Mouse (Mus musculus) NIH3T3 (cell line): ENCODE measurements around the gene Nagpa.
"Not testable (repeated sequence)": the region's sequence is repeated elsewhere in the genome, so short reads cannot be mapped to it uniquely, and the experiment has no call there.

Experiments
- DNase-seq: peaks from one replicate; pipeline ENCODE4 v3.0.0-alpha.2; 2012; ENCODE audit warnings: low read depth

Gene Nagpa

DNA sequence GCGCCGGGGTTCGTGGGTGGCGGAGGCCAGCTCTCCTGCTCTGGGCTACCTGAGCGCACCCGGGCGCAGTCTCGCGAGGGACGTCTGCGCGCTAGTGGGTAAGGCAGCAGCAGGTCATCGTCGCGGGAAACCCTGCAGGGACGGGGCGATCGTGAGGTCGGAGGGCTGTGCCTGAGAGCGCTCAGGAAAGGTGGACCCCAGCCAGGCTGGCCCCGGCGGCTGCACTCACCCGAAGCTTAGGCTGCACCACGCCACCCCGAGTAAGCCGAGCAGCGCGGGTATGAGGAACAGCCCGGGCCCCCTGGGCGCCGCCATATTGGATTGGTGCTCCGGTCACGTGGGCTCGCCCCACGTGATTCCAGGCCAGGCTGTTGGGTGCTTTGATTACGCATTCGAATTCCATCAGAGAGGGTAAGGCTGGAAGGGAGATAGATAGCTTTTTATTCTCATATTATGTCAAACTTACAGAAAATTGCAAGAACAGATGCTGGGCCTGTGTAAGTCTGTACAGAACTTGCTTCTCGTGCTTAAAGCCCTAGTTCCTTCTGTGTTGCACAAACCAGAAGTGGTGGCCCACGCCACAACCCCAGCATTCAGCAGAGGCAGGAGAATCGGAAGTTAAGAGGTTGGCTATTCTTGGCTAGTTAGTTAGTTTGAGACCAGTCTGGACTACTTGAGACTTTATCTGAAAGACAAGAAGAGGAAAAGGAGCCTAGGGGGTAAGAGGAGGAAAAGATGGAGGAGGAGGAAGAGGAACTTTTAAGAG, at the start of gene Nagpa:
Gene Nagpa, minus strand, starts transcription at position 345 of the 766 bp plus-strand sequence.
- peak; percentile 98 for DNase-seq

DNA sequence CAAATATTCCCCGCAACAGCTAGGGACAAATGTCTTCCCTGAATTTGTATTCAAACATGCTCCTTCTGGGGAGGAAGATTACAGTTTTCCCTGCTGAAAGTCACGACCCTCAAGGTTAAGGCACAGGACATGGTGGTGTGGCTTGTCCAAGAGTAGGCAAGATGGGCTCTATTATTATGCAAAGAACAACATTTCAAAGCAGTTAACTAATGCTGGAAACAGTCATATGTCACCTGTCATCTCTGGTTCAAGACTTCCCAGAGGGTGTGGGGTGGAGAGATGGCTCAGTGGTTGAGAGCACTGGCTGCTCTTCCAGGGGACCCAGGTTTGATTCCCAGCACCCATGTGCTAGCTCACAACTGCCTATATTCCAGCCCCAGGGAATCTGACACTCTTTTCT, 48.4 kb upstream of the Nagpa start:
- DNase-seq, result no peak

DNA sequence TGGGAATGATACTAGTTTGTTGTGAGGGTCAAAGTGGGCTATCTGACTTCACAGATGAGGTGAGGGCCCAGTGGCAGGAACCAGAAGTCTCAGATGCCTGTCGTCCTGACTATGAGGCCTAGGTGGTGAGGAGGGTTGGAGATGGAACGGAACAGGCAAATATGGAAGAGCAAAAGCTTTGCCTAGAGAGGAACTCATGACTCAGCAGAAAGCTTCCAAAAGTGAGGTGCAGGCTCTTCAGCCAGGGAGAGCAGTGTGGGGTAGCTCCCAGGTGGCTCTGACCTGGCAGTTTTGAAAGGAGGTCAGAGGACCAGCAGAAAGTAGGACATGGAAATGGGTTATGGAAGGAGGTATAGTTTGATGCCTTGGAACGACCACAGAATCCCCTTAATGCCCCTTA, 47.1 kb upstream of the Nagpa start:
- DNase-seq, result no peak

DNA sequence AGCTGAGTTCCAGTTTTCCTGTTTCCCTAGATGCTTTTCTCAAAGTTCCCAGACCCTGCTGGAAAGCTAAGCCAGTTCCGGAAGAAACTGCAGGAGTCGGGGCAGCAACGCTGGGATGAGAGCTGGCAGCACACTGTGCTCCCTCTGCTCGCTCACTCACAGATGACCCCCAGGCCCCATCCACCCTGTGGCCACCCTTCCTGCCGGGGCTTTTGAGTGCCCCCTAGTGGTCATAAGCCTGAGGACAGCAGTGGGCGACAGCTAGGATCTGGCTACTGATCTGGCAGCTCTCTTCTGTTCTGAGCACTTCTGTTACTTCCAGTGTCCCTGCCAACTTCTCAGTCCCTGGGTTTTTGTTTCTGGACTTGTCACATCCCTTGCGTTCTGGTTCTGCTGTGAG, 40.6 kb upstream of the Nagpa start:
- peak; percentile 74 for DNase-seq

DNA sequence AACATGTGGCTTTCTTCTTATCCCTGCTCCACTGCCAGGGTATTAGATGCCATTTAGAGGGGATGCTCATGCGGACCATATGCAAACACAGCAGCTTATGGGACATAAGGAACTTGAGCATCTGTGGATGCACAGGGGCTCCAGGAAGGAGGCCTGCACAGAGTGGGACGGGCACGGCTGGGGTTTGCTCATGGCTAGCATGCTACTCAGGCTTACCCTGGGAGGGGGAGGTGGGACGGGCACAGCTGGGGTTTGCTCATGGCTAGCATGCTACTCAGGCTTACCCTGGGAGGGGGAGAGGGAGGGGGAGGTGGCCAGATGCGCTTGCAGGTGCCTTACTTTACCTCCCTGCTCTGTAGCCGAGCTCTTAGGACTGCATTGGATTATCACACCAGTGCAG, 39.1 kb upstream of the Nagpa start:
- DNase-seq, result no peak

DNA sequence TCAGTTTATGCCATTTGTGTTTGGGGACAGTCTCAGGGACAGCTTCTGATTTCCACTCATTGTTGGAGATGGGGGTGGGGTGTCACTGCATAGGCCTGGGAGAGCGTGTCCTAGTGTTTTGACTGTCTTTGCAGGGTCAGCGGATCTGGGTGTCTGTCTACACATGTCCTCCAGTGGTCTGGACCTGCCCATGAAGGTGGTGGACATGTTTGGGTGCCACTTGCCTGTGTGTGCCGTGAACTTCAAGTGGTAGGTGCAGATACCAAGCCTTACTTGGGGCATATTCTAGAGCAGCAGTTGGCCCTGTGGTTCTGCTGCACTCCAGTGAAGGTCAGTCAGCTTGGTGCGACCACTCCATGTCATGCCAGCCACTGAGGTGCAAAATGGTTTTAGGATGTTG, 38.5 kb upstream of the Nagpa start:
- no peak for DNase-seq

DNA sequence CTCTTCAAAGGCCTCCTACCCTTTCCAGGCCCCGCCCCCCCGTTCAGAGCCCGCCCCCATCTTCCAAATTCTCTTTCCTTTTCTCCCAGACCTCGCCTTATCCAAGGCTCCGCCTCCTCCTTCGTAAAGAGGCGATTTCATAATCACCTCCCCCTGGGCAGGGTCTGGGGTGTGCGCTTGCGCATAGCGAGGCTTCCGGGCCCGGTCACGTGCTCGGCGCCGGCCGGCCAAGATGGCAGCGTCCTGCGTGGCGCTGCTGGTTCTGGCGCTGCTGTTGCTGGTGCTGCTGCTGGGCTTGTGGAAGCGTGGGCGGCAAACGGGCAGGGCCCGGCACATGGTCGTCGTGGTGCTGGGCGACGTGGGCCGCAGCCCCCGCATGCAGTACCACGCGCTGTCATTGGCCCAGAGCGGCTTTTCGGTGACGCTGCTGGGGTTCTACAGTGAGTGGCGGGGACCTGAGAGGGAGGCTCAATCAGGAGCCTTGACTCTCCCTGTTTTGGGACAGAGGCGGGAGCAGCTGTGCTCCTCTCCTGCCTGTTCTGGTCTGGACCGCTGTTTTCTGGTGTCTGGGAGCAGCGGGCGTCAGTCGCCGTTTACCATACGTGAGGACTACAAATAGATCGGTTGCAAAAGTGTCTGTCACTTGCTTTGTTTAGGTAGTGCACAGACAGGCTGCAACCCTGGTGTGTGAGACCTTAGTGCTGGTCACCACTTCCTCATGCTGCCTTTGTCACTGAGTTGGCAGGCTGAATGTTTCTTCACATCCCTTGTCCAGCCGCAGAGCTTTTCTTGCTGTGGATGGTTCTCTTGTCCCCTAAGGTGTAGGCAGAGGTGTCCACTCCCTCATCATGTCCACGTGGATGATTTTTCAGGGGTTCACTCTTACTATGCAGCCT, 29.9 kb upstream of the Nagpa start, which contains the start of gene Alg1:
Gene Alg1, plus strand, starts transcription at position 204 of the 896 bp plus-strand sequence.
- peak; percentile 99 for DNase-seq

DNA sequence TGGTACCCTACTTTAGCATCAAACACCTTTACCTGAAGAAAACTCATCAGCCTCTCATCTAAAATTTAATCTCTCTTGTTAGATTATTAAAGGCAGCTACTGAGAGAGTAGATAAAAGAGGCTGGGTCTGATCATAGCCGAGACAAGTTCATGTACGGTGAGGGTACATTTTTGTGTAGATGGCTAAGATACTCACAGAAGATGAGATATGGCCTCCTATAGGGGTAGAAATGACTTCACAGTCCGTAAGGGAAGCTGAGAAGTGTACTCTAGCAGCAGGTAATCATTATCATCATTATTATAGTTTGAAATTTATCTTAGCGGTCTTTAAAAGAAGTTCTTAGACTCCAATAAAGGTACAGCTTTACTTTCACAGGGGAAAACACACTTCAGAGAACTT, 29.2 kb upstream of the Nagpa start:
- DNase-seq, result no peak

DNA sequence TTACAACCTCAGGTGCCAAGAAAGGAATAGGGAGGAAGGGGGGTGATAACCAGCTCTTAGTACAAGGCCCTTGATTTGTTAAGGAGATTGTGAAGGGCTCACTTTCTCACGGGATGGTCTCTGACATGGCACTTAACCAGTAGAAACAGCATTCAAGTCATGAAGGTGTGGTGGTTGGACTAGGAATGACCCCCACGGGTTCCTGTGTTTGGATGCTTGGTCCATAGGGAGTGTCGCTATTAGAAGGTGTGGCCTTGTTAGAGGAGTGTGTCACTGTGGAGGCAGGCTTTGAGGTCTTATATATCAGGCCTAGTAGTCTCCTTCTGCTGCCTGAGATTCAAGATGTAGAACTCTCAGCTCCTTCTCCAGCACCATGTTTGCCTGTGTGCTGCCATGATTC, 24.3 kb upstream of the Nagpa start:
- not testable (repeated sequence) for DNase-seq

DNA sequence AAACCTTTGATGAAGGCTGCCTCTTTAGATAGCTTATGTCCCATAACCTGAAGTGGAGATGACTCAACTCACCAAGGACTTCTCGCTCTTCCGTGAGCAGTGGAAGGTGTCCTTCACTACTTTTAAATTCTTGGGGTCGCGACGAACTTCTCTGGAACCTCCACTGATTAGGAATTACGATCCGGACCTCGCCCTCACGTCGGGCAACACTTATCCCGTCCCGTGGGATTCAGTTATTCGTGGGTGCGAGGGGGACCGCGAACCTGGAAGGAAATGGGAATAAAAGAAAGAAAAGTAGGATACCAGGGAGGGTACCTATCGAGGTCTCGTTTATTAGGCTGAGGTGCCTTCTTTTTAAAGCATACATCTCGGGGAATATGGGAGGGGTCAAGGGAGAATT, 23.7 kb upstream of the Nagpa start:
- DNase-seq, result not testable (repeated sequence)

DNA sequence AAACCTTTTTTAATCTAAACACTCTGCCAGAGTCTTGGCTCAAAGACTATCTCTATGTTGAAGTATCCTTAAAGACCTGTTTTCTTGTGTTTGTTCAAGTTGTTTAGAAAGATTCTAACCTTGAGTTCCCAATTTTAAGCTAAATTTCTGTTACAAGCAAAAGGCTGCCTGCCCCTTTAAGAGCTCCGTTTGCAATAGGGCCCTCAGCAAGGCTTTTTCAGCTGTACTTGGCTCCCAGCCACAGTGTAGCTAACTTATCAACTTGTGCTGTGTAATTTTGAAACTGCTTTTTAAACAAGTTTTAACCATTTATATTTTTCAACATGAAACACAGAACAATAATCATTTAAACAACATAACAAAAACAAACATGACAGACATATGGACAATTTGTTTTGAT, 22.7 kb upstream of the Nagpa start:
- DNase-seq, result not testable (repeated sequence)

DNA sequence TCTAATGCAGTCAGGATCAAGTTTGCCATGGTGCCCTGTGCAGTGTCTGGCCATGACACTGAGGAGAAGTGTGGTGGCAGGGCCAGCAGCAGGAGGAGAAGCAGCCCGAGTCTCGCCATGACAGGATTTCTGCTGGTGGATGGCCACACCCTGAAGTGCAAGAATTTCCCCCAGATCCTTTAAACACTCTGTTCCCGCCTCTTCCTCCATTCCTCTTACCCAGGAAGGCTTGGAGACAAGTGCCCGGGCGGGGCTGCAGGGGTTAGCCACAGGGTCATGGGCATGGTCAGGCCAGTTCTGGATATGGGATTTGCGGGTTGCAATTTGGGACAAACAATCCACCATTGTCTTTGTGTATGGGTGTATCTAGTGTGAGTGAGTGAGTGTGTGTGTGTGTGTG, 18.3 kb upstream of the Nagpa start, which contains the start of gene AU021092:
Gene AU021092, minus strand, starts transcription at position 160 of the 400 bp plus-strand sequence.
- DNase-seq, result no peak

DNA sequence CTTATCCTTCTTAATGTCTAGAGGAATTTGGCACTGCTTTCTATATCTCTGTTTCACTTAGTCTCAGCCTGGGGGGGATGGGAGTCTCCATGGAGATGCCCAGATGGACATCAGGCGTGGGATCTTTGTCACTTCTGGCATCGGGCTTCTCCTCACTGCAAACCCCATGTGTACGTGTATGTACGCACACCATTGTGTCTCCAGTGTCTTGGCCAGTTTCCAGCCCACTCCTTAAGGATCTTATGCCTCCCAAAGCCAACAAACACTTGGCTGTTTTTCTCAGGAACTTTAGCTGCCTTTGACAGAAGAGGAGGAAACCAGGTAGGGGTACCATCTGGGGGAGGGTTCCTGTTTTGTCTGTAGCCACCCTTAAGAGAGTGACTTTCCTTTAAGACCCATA, 17.6 kb upstream of the Nagpa start:
- DNase-seq, result no peak

DNA sequence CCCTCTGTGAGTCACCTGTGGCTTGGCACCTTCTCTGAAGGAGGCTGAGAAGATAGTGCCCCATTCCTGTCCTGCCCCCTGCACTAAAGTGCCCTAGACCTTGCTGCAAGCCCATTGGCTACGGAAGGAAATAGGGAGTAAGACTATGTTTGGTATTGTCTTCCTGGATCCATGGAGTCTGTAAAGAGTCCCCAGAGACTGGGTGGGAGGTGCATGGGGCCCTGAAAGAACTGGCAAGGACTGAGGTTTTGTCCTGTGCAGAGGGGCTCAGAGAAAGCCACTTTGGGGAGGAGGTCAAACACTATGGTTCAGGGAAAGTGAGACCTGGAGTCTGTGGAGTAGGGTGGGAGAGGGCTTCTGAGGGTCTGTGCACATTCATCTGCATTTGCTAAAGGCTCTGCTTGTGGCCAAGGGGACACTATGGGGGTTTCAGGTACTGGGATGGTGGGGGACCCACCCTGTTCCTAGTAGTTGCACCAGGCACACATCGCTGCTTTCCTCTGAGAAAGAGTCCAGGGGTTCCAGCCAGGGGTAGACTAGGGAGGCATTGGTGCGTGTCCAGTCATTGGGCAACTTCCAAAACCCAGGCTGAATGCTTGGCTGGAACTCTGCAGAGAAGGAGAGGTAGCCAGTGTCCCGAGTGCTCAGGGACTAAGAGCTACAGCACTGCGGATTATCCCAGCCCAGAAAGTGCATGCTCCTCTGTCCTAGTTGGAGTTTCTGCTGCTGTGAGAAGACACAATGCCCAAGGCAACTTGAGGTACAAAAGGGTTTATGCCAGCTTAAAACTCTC, 13.7 kb upstream of the Nagpa start:
- DNase-seq, result peak; percentile 45

DNA sequence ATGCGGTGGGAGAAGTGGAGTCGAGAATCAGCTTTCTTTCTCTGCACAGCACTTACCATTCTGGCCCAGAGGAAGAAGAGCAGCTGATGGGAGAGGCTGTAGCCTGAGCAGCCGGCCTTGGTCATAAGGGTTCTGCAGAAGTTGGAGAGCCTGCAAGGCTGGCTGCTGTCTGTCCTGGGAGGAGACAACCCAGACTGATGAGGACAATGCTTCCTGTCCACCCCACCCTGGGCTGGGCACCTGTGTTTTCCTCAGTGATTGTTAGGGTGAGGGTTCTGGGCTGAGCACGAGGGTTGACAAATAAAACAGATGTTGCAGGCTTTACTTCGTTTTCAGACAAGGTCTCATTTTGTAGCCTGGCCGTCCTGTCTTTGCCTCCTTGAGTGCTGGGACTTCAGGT, 12.9 kb upstream of the Nagpa start:
- no peak for DNase-seq

DNA sequence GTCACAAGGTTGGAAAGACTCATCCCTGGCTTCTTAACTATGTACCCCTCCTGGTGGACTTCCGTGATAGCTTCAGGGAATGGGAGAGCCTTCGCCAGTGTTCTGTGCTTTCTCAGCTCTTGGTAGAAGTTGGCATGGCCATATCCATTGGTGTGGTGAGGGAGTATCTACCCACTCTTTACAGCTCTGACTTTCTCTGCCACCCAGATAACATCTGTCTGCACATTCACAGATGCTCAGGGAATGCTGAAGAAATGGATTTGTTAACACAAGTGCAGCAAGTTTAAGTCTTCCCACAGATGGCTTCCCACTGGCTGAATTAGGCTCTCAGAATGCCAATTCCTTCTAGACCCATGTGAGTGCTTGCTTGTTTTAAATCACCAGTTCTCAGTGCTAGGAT, 10.3 kb upstream of the Nagpa start:
- no peak for DNase-seq

DNA sequence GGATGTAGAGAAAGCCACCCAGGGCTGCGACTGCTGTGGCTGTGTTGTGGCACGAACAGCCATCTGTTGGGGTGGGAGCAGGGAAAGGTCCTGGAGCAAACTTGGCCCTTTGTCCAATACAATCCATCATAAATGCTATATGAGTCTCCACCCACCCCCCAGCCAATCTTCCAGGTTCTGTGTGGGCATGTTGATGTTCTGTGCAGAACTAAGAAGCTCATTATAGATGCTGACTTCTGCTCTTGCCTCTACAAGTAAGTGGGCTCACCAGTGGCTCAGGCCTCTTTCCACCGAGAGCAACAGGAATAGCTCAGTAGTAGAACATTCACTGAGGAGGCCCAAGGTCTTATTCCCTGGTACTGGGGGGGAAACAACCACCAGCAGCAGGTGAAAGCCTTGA, 8.3 kb upstream of the Nagpa start:
- no peak for DNase-seq

DNA sequence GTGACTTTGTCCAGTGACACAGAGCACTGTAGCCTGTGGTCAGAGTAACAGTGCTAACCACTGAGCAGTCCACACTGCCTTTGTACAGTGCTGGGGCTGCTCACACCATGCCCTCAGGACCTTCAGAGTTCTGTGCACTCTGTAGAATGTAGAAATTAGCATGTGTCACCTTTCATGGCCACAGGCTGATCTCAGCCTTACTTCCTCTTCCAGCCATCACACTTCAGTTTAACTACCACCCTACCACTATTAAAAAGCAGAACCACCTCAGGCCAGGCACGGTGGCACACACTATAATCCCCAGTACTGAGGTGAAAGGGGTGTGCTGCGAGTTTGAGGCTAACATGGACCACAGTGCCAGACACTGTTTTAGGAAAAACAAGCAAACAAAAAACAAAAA, 6.6 kb upstream of the Nagpa start:
- DNase-seq, result no peak

DNA sequence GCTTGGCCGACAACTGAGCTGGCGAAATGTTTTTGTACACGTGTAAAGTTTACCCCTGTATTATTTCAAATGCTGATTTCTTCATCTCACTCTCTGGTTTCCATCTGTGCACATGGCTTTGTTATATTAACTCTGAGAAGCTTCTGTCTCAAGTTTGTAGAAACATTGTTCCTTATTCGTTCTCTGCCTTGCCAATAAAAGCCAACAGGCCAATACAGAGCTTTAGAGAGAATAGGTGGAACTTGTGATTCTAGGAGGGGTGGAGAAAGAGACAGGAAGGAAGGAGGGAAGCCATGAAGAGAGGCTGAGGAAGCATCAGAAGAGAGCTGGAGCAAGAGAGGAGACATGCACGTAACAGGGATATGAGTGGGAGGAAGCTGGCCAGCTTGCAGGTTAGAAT, 2.2 kb upstream of the Nagpa start:
- peak; percentile 39 for DNase-seq

DNA sequence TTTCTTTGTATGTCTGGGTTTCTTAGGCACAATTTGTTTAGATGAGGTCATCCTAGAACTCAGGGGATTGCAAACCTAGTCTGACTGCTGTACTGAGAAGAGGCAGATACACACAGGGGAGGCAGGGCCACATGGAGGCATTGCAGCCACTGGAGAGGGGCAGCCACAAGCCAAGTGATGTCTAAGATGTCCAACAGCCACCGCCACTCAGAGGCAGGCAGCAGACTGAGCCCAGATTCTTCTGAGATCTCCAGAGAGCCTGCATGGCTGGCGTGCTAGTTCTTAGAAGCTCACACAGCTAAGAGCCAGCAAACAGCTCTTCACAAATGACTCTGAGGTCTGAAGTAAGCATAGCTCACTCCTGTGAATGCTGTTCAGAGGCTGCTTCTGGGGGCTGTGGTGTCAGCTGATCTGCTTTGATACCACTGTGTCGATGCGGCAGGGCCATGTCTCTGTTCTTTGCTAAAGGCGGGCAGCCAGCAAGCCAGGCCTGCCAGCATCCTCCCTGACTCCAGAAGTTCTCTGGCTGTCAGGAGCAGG, 1.7 kb upstream of the Nagpa start:
- no peak for DNase-seq

DNA sequence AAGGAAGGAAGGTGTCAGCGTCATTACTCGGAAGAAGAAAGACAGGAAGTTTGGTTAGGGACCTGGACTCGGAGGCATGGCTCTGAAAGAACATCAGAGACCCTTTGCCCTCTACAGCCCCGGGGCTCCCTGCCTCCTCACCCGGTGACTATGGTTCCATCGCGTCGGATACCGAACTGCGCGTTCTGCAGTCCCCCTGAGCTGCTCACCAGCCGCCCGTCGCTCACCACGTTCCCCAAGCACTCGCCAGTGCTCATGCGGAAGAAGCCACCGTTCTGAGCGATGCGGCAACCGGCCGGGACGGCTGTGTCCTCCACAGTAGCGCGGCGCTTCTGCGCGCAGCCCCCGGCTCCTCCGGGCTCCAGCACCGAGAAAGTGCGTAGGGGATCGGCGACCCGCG, 612 bp downstream of the Nagpa start:
- DNase-seq, result peak; percentile 11

DNA sequence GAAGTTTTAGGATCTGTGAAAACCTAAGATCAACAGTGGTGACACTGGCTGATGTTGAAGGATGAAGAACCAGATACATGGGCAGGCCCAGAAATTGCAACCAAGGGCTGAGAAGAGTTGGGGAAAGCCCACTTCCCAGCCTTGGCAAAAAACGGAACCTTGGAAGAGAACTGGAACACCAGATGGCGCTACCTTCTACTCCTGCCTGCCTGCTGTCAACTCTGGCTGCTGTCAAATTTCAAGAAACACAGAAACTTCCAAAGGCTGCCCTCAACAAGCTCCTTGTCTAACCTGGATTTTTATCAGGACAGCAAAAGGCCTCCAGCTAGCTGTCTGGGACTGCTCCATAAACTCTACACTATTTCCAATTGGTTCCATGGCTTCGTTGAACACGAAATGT, 1.1 kb downstream of the Nagpa start:
- peak; percentile 78 for DNase-seq
